Mouse (Mus musculus): ENCODE results near the gene 4930470P17Rik. TPM values are rescaled to one million over a fixed set of nuclear protein-coding genes. Genes with fewer than 3 reads are reported as not detected.

Gene 4930470P17Rik
- polyA plus RNA-seq (2017; shearing (Covaris generic)) = not detected

GRCm38 (mm10) chr2:170601917-170602316 lies at the start of gene 4930470P17Rik:
Gene 4930470P17Rik, minus strand, starts transcription at chr2:170602017.

Other genes starting within 250 kb of the 4930470P17Rik start
- gene Bcas1, start 174.2 kb downstream of the 4930470P17Rik start, polyA plus RNA-seq (2017; shearing (Covaris generic)) = not detected
- gene Pfdn4, start 105.6 kb downstream of the 4930470P17Rik start, polyA plus RNA-seq (2017; shearing (Covaris generic)) = 33.0 TPM
- gene Cyp24a1, start 104.9 kb downstream of the 4930470P17Rik start, polyA plus RNA-seq (2017; shearing (Covaris generic)) = not detected
- not detected for gene Dok5, start 129.8 kb upstream of the 4930470P17Rik start, polyA plus RNA-seq (2017; shearing (Covaris generic))